Mouse (Mus musculus) stomach, embryonic 15.5 days (tissue): ENCODE measurements around the gene Mcat. TPM values are rescaled to one million over a fixed set of nuclear protein-coding genes. Genes with fewer than 3 reads are reported as not detected.

Source experiments
- ATAC-seq: fragments of 200-750 bp; cut with Nextera tagmentation; 2 replicates; pipeline ENCODE4 v1.8.0; 2017; ENCODE audit warnings: low read depth, moderate number of reproducible peaks, moderate TSS enrichment; ENCODE audit not compliant: insufficient read depth, low FRiP score
- H3K27ac ChIP-seq: fragments of 300-500 bp; sonication (generic); 2 replicates; pipeline ENCODE4 v1.5.1; 2015; ENCODE audit warnings: mild to moderate bottlenecking, inconsistent platforms
- H3K27me3 ChIP-seq: fragments of 300-500 bp; sonication (generic); replicated peaks from 2 replicates; pipeline ENCODE4 v1.6.1; 2015; ENCODE audit warnings: inconsistent platforms
- H3K36me3 ChIP-seq: fragments of 300-500 bp; sonication (generic); 2 replicates; pipeline ENCODE4 v1.6.1; 2015; ENCODE audit warnings: inconsistent platforms
- H3K4me1 ChIP-seq: fragments of 300-500 bp; sonication (generic); 2 replicates; pipeline ENCODE4 v1.6.1; 2015; ENCODE audit warnings: inconsistent platforms
- H3K4me2 ChIP-seq: fragments of 300-500 bp; sonication (generic); 2 replicates; pipeline ENCODE4 v1.6.1; 2015; ENCODE audit warnings: mild to moderate bottlenecking, inconsistent platforms
- H3K4me3 ChIP-seq: fragments of 300-500 bp; sonication (generic); replicated peaks from 2 replicates; pipeline ENCODE4 v1.5.1; 2015; ENCODE audit warnings: inconsistent platforms
- H3K9ac ChIP-seq: fragments of 300-500 bp; sonication (generic); 2 replicates; pipeline ENCODE4 v1.6.1; 2015; ENCODE audit warnings: inconsistent platforms
- H3K9me3 ChIP-seq: fragments of 300-500 bp; sonication (generic); 2 replicates; pipeline ENCODE4 v1.6.1; 2016; ENCODE audit warnings: inconsistent platforms
- WGBS: fragments of 180-500 bp; shearing (Covaris S2); methylation state at CpG from one replicate; pipeline ENCODE4 v1.1.7; 2015; 5-methylcytosine and 5-hydroxymethylcytosine counted together
- polyA plus RNA-seq: library from polyadenylated mRNA; unstranded; fragments of >200 nt; fragmentation: Nextera tagmentation; extraction: Ambion mirVana; gene quantifications from 2 replicates; pipeline ENCODE4 v1.2.1, GENCODE M21; 2015

The Mcat gene
- 33.6 and 35.4 TPM in 2 replicates for polyA plus RNA-seq

GRCm38 (mm10) chr15:83563327-83563856 is at the start of gene Mcat, which contains the start of gene Tspo:
Gene Mcat, minus strand, starts transcription at chr15:83563787.
Gene Tspo, plus strand, starts transcription at chr15:83563592.
- Histone ChIP-seq H3K27me3 (no peaks in the 10 kb centered on the region), H3K36me3 (no peaks in the 10 kb centered on the region), H3K4me3 (peak within 1 kb of the TSS; percentile 56), H3K27ac (peak within 1 kb of the TSS; percentile 66), H3K4me2 (peak within 1 kb of the TSS; percentile 96), H3K9ac (peak within 1 kb of the TSS; percentile 54; the same call in 1 of the 2 replicates), H3K4me1 (peaks cover 17% of the 10 kb centered on the region), H3K9me3 (no peaks in the 10 kb centered on the region)
- under 1% methylated on average over 28 of the region's 28 CpGs for WGBS
- peak; percentile 67 for ATAC-seq

GRCm38 (mm10) chr15:83607115-83607802 is 43.7 kb upstream of the Mcat start:
- Histone ChIP-seq H3K4me2 (no peak overlapping the region), H3K9me3 (no peaks in the 10 kb centered on the region), H3K36me3 (no peaks in the 10 kb centered on the region), H3K4me1 (peaks cover 4% of the 10 kb centered on the region; the same call in 1 of the 2 replicates), H3K27ac (no peak overlapping the region), H3K27me3 (no peaks in the 10 kb centered on the region), H3K4me3 (no peak overlapping the region), H3K9ac (no peak overlapping the region)
- no peak for ATAC-seq
- 41% methylated on average over 15 of the region's 15 CpGs for WGBS

GRCm38 (mm10) chr15:83606700-83607099 is 43.1 kb upstream of the Mcat start:
- Histone ChIP-seq H3K9me3 (no peaks in the 10 kb centered on the region), H3K36me3 (no peaks in the 10 kb centered on the region), H3K4me3 (no peak overlapping the region), H3K4me2 (no peak overlapping the region), H3K4me1 (peaks cover 4% of the 10 kb centered on the region; the same call in 1 of the 2 replicates), H3K27ac (no peak overlapping the region), H3K9ac (no peak overlapping the region), H3K27me3 (no peaks in the 10 kb centered on the region)
- peak; percentile 74; the same call in 1 of the 2 replicates for ATAC-seq
- 83% methylated on average over 8 of the region's 8 CpGs for WGBS

GRCm38 (mm10) chr15:83606216-83606615 is 42.6 kb upstream of the Mcat start:
- Histone ChIP-seq H3K36me3 (no peaks in the 10 kb centered on the region), H3K27ac (no peak overlapping the region), H3K9ac (no peak overlapping the region), H3K27me3 (no peaks in the 10 kb centered on the region), H3K4me3 (no peak overlapping the region), H3K4me2 (no peak overlapping the region), H3K4me1 (peaks cover 4% of the 10 kb centered on the region; the same call in 1 of the 2 replicates), H3K9me3 (no peaks in the 10 kb centered on the region)
- 81% methylated on average over 11 of the region's 11 CpGs for WGBS
- ATAC-seq = no peak

GRCm38 (mm10) chr15:83603426-83603825 is 39.8 kb upstream of the Mcat start:
- Histone ChIP-seq H3K9ac (no peak overlapping the region), H3K9me3 (no peaks in the 10 kb centered on the region), H3K36me3 (no peaks in the 10 kb centered on the region), H3K4me1 (peaks cover 4% of the 10 kb centered on the region; the same call in 1 of the 2 replicates), H3K4me2 (no peak overlapping the region), H3K4me3 (no peak overlapping the region), H3K27me3 (no peaks in the 10 kb centered on the region), H3K27ac (no peak overlapping the region)
- ATAC-seq = no peak
- 97% methylated on average over 7 of the region's 7 CpGs for WGBS

- no peak overlapping the region for H3K4me3 ChIP-seq
- WGBS = 89% methylated on average over 1 of the region's 1 CpGs
- no peaks in the 10 kb centered on the region for H3K9me3 ChIP-seq
- H3K36me3 ChIP-seq = no peaks in the 10 kb centered on the region
- no peaks in the 10 kb centered on the region for H3K27me3 ChIP-seq
- peaks cover 4% of the 10 kb centered on the region; the same call in 1 of the 2 replicates for H3K4me1 ChIP-seq
- H3K27ac ChIP-seq = 0 out of 2 replicates have a peak overlapping the region, but pooled peaks have one; percentile 12
- H3K4me2 ChIP-seq = no peak overlapping the region
- ATAC-seq = no peak
- H3K9ac ChIP-seq = no peak overlapping the region
Observed at GRCm38 (mm10) chr15:83603046-83603396, 39.4 kb upstream of the Mcat start.

- 0 out of 2 replicates have a peak, but pooled peaks have one; percentile 19 for ATAC-seq
- H3K9ac ChIP-seq = no peak overlapping the region
- no peaks in the 10 kb centered on the region for H3K9me3 ChIP-seq
- 61% methylated on average over 13 of the region's 13 CpGs for WGBS
- H3K36me3 ChIP-seq = no peaks in the 10 kb centered on the region
- no peaks in the 10 kb centered on the region for H3K27me3 ChIP-seq
- H3K27ac ChIP-seq = 0 out of 2 replicates have a peak overlapping the region, but pooled peaks have one; percentile 12
- H3K4me3 ChIP-seq = no peak overlapping the region
- no peak overlapping the region for H3K4me2 ChIP-seq
- H3K4me1 ChIP-seq = peaks cover 4% of the 10 kb centered on the region; the same call in 1 of the 2 replicates
Observed at GRCm38 (mm10) chr15:83602372-83603045, 38.9 kb upstream of the Mcat start.

- Histone ChIP-seq H3K4me1 (peaks cover 4% of the 10 kb centered on the region; the same call in 1 of the 2 replicates), H3K36me3 (no peaks in the 10 kb centered on the region), H3K4me2 (no peak overlapping the region), H3K27me3 (no peaks in the 10 kb centered on the region), H3K9me3 (no peaks in the 10 kb centered on the region), H3K27ac (no peak overlapping the region), H3K4me3 (no peak overlapping the region), H3K9ac (no peak overlapping the region)
- WGBS = 64% methylated on average over 4 of the region's 4 CpGs
- no peak for ATAC-seq
Observed at GRCm38 (mm10) chr15:83601185-83601584, 37.6 kb upstream of the Mcat start.

- H3K9me3 ChIP-seq = no peaks in the 10 kb centered on the region
- no peaks in the 10 kb centered on the region for H3K27me3 ChIP-seq
- WGBS = 87% methylated on average over 4 of the region's 4 CpGs
- no peak overlapping the region for H3K9ac ChIP-seq
- ATAC-seq = no peak
- H3K36me3 ChIP-seq = no peaks in the 10 kb centered on the region
- no peak overlapping the region for H3K4me2 ChIP-seq
- H3K4me1 ChIP-seq = peaks cover 22% of the 10 kb centered on the region
- no peak overlapping the region for H3K4me3 ChIP-seq
- no peak overlapping the region for H3K27ac ChIP-seq
Observed at GRCm38 (mm10) chr15:83596833-83597232, 33.2 kb upstream of the Mcat start.

GRCm38 (mm10) chr15:83595364-83595711 is 31.8 kb upstream of the Mcat start:
- no peak overlapping the region for H3K27ac ChIP-seq
- no peaks in the 10 kb centered on the region for H3K36me3 ChIP-seq
- no peaks in the 10 kb centered on the region for H3K27me3 ChIP-seq
- H3K9me3 ChIP-seq = no peaks in the 10 kb centered on the region
- peak overlapping the region; percentile 87 for H3K4me3 ChIP-seq
- H3K9ac ChIP-seq = peak overlapping the region; percentile 27; the same call in 1 of the 2 replicates
- WGBS = 29% methylated on average over 7 of the region's 7 CpGs
- no peak for ATAC-seq
- H3K4me2 ChIP-seq = peak overlapping the region; percentile 88
- H3K4me1 ChIP-seq = peaks cover 22% of the 10 kb centered on the region

- peak within 1 kb of the TSS; percentile 77 for H3K27ac ChIP-seq
- no peaks in the 10 kb centered on the region for H3K27me3 ChIP-seq
- H3K4me1 ChIP-seq = peaks cover 22% of the 10 kb centered on the region
- peak within 1 kb of the TSS; percentile 83 for H3K9ac ChIP-seq
- whole genome bisulfite sequencing = under 1% methylated on average over 68 of the region's 68 CpGs
- no peaks in the 10 kb centered on the region for H3K36me3 ChIP-seq
- H3K4me2 ChIP-seq = peak within 1 kb of the TSS; percentile 88
- peak; percentile 87 for ATAC-seq
- H3K4me3 ChIP-seq = peak within 1 kb of the TSS; percentile 87
- no peaks in the 10 kb centered on the region for H3K9me3 ChIP-seq
Observed at GRCm38 (mm10) chr15:83594513-83595363, 31.2 kb upstream of the Mcat start, which contains the start of gene Ttll12. Gene Ttll12, minus strand, starts transcription at chr15:83595157.
